Mouse (Mus musculus) lung, postnatal 0 days (tissue): Measurements from ENCODE around the gene Mmd. TPM values are rescaled to one million over a fixed set of nuclear protein-coding genes. Genes with fewer than 3 reads are reported as not detected.

Experiments
- ATAC-seq: fragments of 200-750 bp; cut with Nextera tagmentation; 2 replicates; pipeline ENCODE4 v1.8.0; 2017; ENCODE audit warnings: moderate library complexity
- DNase-seq: peaks from one replicate; pipeline ENCODE4 v3.0.0-alpha.2; 2016; ENCODE audit warnings: low spot score
- H3K27ac ChIP-seq: fragments of 300-500 bp; sonication (generic); 2 replicates; pipeline ENCODE4 v1.5.1; 2014; ENCODE audit warnings: antibody characterized with exemption, mild to moderate bottlenecking, low read length, mixed read lengths
- H3K27me3 ChIP-seq: fragments of 300-500 bp; sonication (generic); replicated peaks from 2 replicates; pipeline ENCODE4 v1.6.1; 2014; ENCODE audit warnings: low read length, mixed read lengths; ENCODE audit not compliant: insufficient read depth
- H3K36me3 ChIP-seq: fragments of 300-500 bp; sonication (generic); 2 replicates; pipeline ENCODE4 v1.6.1; 2014; ENCODE audit warnings: low read length, mixed read lengths; ENCODE audit not compliant: insufficient read depth
- H3K4me1 ChIP-seq: fragments of 300-500 bp; sonication (generic); 2 replicates; pipeline ENCODE4 v1.6.1; 2014; ENCODE audit warnings: antibody characterized with exemption, low read depth, low read length, mixed read lengths; ENCODE audit not compliant: insufficient read depth
- H3K4me2 ChIP-seq: fragments of 300-500 bp; sonication (generic); replicated peaks from 2 replicates; pipeline ENCODE4 v1.6.1; 2014; ENCODE audit warnings: low read depth, mild to moderate bottlenecking, low read length, moderate library complexity, mixed read lengths
- H3K4me3 ChIP-seq: fragments of 300-500 bp; sonication (generic); 2 replicates; pipeline ENCODE4 v1.5.1; 2014; ENCODE audit warnings: low read depth, low read length
- H3K9ac ChIP-seq: fragments of 300-500 bp; sonication (generic); replicated peaks from 2 replicates; pipeline ENCODE4 v1.6.1; 2014; ENCODE audit warnings: low read depth, mild to moderate bottlenecking
- H3K9me3 ChIP-seq: fragments of 300-500 bp; sonication (generic); 2 replicates; pipeline ENCODE4 v1.6.1; 2016; ENCODE audit warnings: low read length, mixed read lengths
- CTCF ChIP-seq: IDR thresholded peaks from 2 replicates; pipeline ENCODE4 v1.5.1; 2016; ENCODE audit warnings: antibody characterized with exemption, mild to moderate bottlenecking
- EP300 ChIP-seq: IDR thresholded peaks from 2 replicates; pipeline ENCODE4 v1.6.1; 2016; ENCODE audit warnings: antibody characterized with exemption, mild to moderate bottlenecking, control low read depth
- WGBS: fragments of 180-500 bp; shearing (Covaris S2); extraction: QIAGEN DNeasy Blood & Tissue Kit; methylation state at CpG from one replicate; pipeline ENCODE4 v1.1.7; 2014; 5-methylcytosine and 5-hydroxymethylcytosine counted together
- polyA plus RNA-seq: library from polyadenylated mRNA; unstranded; fragments of >200 nt; fragmentation: Nextera tagmentation; extraction: Ambion mirVana; gene quantifications from 2 replicates; pipeline ENCODE4 v1.2.1, GENCODE M21; 2015

The Mmd gene
- polyA plus RNA-seq, 1 experiment from 2014 or later, result 32.5 TPM

GRCm38 (mm10) chr11:90306067-90306466, 56.8 kb downstream of the Mmd start:
- no peaks in the 10 kb centered on the region for H3K36me3 ChIP-seq
- WGBS, result 84% methylated on average over 5 of the region's 5 CpGs
- TF ChIP-seq CTCF (no peak), EP300 (no peak)
- no peak overlapping the region for H3K4me3 ChIP-seq
- no peak overlapping the region for H3K9ac ChIP-seq
- no peaks in the 10 kb centered on the region for H3K9me3 ChIP-seq
- no peaks in the 10 kb centered on the region for H3K4me1 ChIP-seq
- no peak overlapping the region for H3K4me2 ChIP-seq
- no peaks in the 10 kb centered on the region for H3K27me3 ChIP-seq
- ATAC-seq, result no peak
- DNase-seq, result no peak
- H3K27ac ChIP-seq, result no peak overlapping the region

- Histone ChIP-seq H3K27me3 (no peaks in the 10 kb centered on the region), H3K4me1 (no peaks in the 10 kb centered on the region), H3K9me3 (no peaks in the 10 kb centered on the region), H3K4me2 (no peak overlapping the region), H3K4me3 (no peak overlapping the region), H3K9ac (no peak overlapping the region), H3K36me3 (no peaks in the 10 kb centered on the region), H3K27ac (no peak overlapping the region)
- DNase-seq, result peak; percentile 53
- TF ChIP-seq EP300, result no peak
- peak; percentile 92 for TF ChIP-seq CTCF
- 44% methylated on average over 6 of the region's 6 CpGs for WGBS
- no peak for ATAC-seq
Observed at GRCm38 (mm10) chr11:90306993-90307392, 57.7 kb downstream of the Mmd start.

- Histone ChIP-seq H3K9me3 (no peaks in the 10 kb centered on the region), H3K9ac (no peak overlapping the region), H3K4me2 (no peak overlapping the region), H3K27me3 (no peaks in the 10 kb centered on the region), H3K27ac (no peak overlapping the region), H3K36me3 (no peaks in the 10 kb centered on the region), H3K4me3 (no peak overlapping the region), H3K4me1 (no peaks in the 10 kb centered on the region)
- WGBS, result 86% methylated on average over 3 of the region's 3 CpGs
- no peak for TF ChIP-seq CTCF
- no peak for TF ChIP-seq EP300
- ATAC-seq (no peak), DNase-seq (no peak)
Observed at GRCm38 (mm10) chr11:90314606-90315005, 65.3 kb downstream of the Mmd start.

DNA sequence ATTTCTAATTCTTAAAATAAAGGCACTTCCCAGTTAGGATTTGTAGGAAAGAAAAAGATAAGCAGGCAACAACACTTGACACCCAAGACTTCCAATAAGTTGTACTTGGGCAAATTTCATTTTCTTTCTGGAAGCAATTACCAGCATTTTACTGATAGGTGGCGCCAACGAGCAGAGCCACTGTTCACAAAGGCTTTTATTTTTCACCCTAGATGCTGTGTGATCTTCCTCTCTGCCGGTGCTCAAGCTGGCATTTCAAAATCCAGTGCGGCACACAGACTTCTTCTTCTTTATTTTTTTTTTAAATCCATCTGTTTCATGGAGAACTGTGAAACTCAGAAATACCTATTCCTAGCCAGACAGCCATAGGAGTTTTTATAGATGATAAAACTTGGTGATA, 68.2 kb downstream of the Mmd start:
- H3K4me1 ChIP-seq, result no peaks in the 10 kb centered on the region
- H3K9me3 ChIP-seq, result no peaks in the 10 kb centered on the region
- TF ChIP-seq EP300, result no peak
- TF ChIP-seq CTCF, result peak; percentile 85
- H3K27ac ChIP-seq, result no peak overlapping the region
- no peak overlapping the region for H3K4me2 ChIP-seq
- no peak overlapping the region for H3K9ac ChIP-seq
- H3K4me3 ChIP-seq, result no peak overlapping the region
- no peaks in the 10 kb centered on the region for H3K27me3 ChIP-seq
- ATAC-seq (no peak), DNase-seq (peak; percentile 61)
- no peaks in the 10 kb centered on the region for H3K36me3 ChIP-seq
- 9% methylated on average over 4 of the region's 4 CpGs for WGBS

DNA sequence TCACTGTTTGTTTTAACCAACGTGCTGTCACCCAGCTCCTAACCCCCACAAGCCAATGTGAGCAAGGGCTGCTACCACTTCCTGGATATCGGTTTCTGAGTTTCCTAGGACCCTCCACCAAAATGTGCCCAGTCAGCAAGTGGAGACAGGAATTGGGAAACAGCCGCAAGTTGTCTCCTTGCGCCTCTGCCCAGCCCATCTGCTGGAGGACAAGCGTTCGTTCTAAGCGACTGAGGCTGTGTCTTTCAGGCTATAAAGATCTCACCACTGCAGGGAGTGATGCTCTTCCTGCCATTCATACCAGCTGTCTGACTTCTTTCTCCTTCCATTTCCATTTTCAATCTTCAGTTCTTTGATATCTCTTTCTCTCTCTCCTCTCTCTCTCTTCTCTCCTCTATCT, 71.7 kb downstream of the Mmd start:
- no peak for ATAC-seq
- no peak overlapping the region for H3K4me2 ChIP-seq

DNA sequence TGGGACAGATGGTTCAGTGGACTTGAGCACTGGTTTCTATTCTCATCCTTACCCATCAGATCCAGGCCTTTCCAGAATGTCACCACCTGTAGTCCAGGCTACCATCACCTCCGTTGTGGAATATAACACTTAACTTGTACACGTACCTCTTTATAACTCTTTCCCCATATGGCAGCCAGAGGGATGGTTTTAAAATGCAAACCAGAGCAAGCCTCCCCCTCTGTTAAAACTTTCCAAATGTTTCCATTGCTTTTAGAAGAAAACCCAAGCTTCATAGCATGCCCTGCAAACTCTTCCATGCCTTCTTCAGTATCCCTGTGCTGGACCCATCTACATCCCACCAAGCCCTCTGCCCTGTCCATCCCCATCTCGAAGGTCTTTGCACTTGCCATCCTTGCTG, 75.3 kb downstream of the Mmd start:
- DNase-seq, result no peak
- Histone ChIP-seq H3K4me2 (no peak overlapping the region), H3K9me3 (no peaks in the 10 kb centered on the region), H3K27me3 (no peaks in the 10 kb centered on the region), H3K36me3 (no peaks in the 10 kb centered on the region), H3K4me1 (no peaks in the 10 kb centered on the region), H3K9ac (no peak overlapping the region), H3K4me3 (no peak overlapping the region), H3K27ac (no peak overlapping the region)
- WGBS, result 83% methylated on average over 3 of the region's 3 CpGs
- TF ChIP-seq CTCF, result no peak
- no peak for TF ChIP-seq EP300
- no peak for ATAC-seq

More for the DNA sequence above, 71.7 kb downstream of the Mmd start:
- Histone ChIP-seq H3K27ac (no peak overlapping the region), H3K4me1 (no peaks in the 10 kb centered on the region), H3K27me3 (no peaks in the 10 kb centered on the region), H3K4me3 (no peak overlapping the region), H3K9ac (no peak overlapping the region), H3K36me3 (no peaks in the 10 kb centered on the region), H3K9me3 (no peaks in the 10 kb centered on the region)
- TF ChIP-seq EP300 (no peak), CTCF (no peak)
- DNase-seq, result peak; percentile 50
- 42% methylated on average over 7 of the region's 7 CpGs for WGBS

DNA sequence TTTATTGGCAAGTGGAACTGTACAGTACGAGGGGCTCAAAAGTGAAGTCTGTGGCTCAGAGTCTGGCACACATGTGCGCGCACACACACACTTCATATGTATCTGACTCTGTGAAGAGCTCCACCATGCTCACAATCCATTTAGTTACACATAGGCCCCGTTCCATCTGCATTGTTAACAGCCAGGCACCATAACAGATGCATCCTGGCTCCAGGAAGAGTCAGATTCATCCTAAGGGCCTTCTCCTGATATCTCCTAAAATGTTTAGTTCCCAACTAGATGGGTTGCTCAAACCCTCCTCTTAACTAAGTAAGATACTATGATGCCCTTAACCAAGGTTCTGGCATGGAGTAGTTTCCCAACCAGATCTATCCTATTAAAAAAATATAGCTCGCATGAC, 76.9 kb downstream of the Mmd start:
- no peaks in the 10 kb centered on the region for H3K36me3 ChIP-seq
- H3K9me3 ChIP-seq, result no peaks in the 10 kb centered on the region
- no peaks in the 10 kb centered on the region for H3K4me1 ChIP-seq
- TF ChIP-seq EP300, result no peak
- TF ChIP-seq CTCF, result no peak
- 92% methylated on average over 5 of the region's 5 CpGs for WGBS
- H3K4me3 ChIP-seq, result no peak overlapping the region
- no peak overlapping the region for H3K9ac ChIP-seq
- ATAC-seq, result no peak
- no peaks in the 10 kb centered on the region for H3K27me3 ChIP-seq
- no peak overlapping the region for H3K4me2 ChIP-seq
- no peak for DNase-seq
- H3K27ac ChIP-seq, result no peak overlapping the region
